In the genomic region with DNA sequence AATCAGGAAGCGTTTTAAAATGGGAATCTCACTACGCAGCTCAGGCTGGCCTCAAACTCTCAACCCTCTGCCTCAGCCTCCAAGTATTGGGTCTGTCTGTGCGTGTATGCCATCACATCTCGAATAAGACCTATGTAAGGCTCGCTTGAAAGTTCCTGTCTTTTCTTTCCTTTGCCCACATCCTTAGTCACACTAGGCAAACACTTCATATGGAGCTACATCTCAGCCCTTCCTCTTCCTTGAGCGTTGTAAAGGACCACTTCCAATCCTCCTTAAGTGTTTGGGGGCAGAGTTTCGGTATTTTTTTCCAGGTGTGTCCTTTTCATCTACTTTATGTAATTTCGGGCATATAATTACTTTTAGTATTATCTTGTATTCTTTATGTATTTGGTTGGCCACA, we compare ENCODE assay signal across 26 mouse cellular contexts.
"Had no signal": no experiment of that assay in that cellular context is flagged by ENCODE, and none has a peak within 500 bp of the region (broad histone marks: within the 10 kb centered on the region; RNA-seq: fewer than 3 reads in every experiment).

No protein-coding gene starts in this region.

- H3K4me2 ChIP-seq: heart, embryonic 11.5 days; hindbrain, embryonic 12.5 days; hindbrain, embryonic 14.5 days; intestine, embryonic 15.5 days; limb, embryonic 12.5 days; liver, embryonic 11.5 days; liver, embryonic 13.5 days; liver, embryonic 15.5 days had no signal

- H3K4me1 ChIP-seq: hindbrain, embryonic 12.5 days; intestine, embryonic 15.5 days; limb, embryonic 10.5 days; limb, embryonic 12.5 days had no signal

- H3K4me3 ChIP-seq: hindbrain, embryonic 10.5 days; hindbrain, embryonic 12.5 days; intestine, embryonic 15.5 days; layer of hippocampus, adult 2 months; left cerebral cortex, adult 2 months; limb, embryonic 10.5 days; limb, embryonic 12.5 days; liver, embryonic 13.5 days; liver, embryonic 15.5 days had no signal

- H3K9ac ChIP-seq: hindbrain, embryonic 12.5 days; hindbrain, embryonic 14.5 days; intestine, embryonic 15.5 days; limb, embryonic 12.5 days; liver, embryonic 13.5 days; liver, embryonic 15.5 days; liver, postnatal 0 days had no signal

- H3K27me3 ChIP-seq: hindbrain, embryonic 12.5 days; intestine, embryonic 15.5 days; limb, embryonic 12.5 days; liver, embryonic 13.5 days; liver, embryonic 15.5 days had no signal

- ATAC-seq: forebrain, embryonic 16.5 days; hindbrain, embryonic 16.5 days; inflammation-experienced regulatory T-cells, adult 6 months; intestine, embryonic 15.5 days; intestine, postnatal 0 days; liver, postnatal 0 days had no signal

- DNase-seq: gastrocnemius, postnatal 14 days; heart, postnatal 14 days; heart, postnatal 36 days; kidney, adult 18-20 months; kidney, adult 8-10 months; kidney, postnatal 10 days; kidney, postnatal 25 days; kidney, postnatal 4 days; liver; liver, embryonic 13.5 days; liver, postnatal 0 days had no signal

- H3K9me3 ChIP-seq: hindbrain, embryonic 10.5 days; hindbrain, embryonic 12.5 days; intestine, embryonic 15.5 days; limb, embryonic 10.5 days; limb, embryonic 12.5 days; liver, embryonic 13.5 days; liver, embryonic 15.5 days had no signal

- H3K27ac ChIP-seq: hindbrain, embryonic 10.5 days; hindbrain, embryonic 12.5 days; hindbrain, embryonic 14.5 days; intestine, embryonic 15.5 days; layer of hippocampus, adult 2 months; left cerebral cortex, adult 2 months; limb, embryonic 10.5 days; limb, embryonic 12.5 days; liver, embryonic 13.5 days; liver, embryonic 15.5 days had no signal
